Mouse (Mus musculus) monocyte, adult 2 months (primary cell): ENCODE measurements around the gene Ppp1r2.
"Not testable (repeated sequence)": the region's sequence is repeated elsewhere in the genome, so short reads cannot be mapped to it uniquely, and the experiment has no call there.

Source experiments
- DNase-seq, 2 experiments: peaks; one replicate each; pipeline ENCODE4 v3.0.0; 2022; ENCODE audit warnings: low spot score in 2 of 2, low read depth in 1 of 2

The Ppp1r2 gene

DNA sequence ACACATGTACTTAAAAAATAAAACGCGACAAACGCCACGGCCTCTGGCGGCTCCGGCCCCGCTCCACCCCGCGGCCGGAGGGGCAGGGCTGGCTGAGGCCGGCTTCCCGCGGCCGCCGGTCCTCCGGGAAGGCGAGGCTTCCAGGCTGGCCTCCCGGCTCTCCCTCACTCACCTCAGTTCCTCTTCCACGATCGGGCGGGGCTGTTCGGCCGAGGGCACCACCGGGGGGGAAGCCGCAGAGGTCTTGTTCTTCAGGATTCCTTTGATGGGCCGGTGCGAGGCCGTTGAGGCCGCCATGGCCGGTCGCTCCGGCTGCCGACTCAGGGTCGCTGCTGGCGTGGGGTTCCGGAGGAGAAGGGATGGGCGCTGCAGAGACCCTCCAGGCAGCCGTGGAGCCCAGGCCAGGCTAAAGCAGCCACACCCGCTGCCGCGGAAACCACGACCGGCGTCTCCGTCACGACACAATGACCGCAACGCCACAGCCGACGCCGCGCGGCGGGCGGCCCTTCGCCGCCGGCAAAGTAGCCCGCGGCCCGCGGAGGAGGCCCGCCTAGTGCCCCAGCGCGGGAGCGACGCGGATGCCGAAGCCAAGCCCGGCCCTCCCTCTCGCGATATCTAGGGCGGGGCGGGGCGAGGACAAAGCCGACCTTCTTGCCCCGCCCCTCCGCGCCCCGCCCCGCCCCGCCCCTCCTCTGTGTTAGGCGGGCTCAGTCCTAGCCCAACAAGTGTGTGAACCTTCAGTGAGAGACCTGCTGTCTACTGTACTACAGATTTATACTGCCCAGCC lies at the start of gene Ppp1r2:
Gene Ppp1r2, minus strand, starts transcription at position 604 of the 787 bp plus-strand sequence.
- peak; percentile 67 to 83 for DNase-seq

DNA sequence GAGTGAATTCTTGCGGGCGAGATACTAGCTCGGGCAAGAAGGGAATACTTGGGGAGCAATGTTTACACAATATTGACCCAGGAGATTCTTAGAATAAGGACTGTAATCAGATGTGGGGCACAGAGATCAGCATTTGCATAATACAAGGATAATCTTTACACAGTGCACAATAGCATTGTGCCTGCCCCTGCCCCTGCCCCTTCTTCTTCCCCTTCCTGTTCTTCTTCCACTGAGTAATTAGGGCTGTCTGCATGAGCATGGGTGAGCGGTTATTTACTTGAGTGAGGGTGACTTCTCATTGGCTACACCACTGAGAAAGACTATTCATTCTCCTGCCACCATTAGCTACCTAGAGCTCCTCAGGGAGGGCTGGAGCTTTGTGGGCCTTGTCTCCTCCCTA lies 46.4 kb upstream of the Ppp1r2 start:
- DNase-seq = no peak

DNA sequence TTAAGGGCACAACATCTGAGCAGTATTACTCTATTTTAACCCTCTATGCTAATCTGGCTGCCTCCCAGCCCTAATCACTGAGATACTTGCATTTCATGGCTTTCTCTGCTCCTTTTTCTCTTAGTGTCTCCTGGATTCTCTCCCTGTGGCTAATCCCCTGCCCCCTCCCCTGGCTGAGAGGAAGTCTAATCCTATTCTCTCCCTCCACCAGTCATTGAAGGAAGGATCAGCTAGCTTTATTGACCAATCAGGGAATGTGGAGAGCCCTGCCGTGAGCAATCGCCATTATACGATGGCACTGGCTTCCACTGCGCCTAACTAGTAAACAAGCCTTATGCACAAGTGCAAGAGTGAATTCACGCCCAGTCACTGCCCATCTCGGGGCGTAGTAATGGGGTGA lies 45.9 kb upstream of the Ppp1r2 start:
- no peak for DNase-seq

DNA sequence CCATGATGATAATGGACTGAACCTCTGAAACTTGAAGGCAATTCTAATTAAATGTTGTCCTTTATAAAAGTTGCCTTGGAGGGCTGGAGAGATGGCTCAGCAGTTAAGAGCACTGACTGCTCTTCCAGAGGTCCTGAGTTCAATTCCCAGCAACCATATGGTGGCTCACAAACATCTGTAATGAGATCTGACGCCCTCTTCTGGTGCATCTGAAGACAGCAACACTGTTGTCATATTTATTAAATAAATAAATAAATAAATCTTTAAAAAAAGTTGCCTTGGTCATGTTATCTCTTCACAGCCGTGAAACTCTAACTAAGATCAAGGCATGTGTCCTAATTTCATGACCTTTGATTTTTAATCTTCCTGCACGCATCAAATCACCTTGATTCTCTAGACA lies 44.6 kb upstream of the Ppp1r2 start:
- DNase-seq = not testable (repeated sequence)

DNA sequence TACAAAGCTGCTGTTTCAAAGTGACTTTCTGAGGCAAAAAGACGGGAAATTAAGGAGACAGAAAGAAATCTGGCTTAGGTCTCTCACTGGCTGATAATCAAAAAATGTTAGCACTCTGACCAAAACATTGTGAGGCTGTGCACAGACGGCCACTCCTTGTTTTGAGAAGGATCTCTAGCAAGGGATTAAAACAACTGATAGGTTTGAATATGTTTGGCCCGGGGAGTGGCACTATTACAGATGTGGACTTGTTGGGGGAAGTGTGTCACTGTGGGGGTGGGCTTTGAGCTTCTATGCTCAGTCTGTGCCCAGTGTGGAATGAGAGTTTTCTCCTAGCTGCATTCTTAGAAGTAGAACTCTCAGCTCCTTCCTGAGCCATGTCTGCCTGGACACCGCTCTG lies 44.2 kb upstream of the Ppp1r2 start:
- no peak for DNase-seq

DNA sequence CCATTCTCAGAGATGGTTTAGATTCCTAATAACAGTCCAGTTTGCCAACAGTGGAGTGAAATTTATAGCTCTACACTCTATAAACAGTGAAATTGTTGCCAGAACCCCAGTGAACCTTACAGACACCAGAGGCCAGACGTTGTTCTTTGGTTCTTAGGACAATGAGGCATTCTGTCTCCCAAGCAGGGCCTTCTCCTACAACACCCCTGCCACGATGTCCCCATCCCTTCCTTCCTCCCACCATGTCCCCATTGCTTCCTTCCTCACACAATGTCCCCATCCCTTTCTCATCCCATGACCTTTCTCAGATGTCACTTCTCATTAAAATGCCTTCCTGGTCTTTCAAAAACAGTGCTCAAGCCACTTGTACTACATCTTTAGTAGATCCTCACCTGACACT lies 43.3 kb upstream of the Ppp1r2 start:
- no peak for DNase-seq

DNA sequence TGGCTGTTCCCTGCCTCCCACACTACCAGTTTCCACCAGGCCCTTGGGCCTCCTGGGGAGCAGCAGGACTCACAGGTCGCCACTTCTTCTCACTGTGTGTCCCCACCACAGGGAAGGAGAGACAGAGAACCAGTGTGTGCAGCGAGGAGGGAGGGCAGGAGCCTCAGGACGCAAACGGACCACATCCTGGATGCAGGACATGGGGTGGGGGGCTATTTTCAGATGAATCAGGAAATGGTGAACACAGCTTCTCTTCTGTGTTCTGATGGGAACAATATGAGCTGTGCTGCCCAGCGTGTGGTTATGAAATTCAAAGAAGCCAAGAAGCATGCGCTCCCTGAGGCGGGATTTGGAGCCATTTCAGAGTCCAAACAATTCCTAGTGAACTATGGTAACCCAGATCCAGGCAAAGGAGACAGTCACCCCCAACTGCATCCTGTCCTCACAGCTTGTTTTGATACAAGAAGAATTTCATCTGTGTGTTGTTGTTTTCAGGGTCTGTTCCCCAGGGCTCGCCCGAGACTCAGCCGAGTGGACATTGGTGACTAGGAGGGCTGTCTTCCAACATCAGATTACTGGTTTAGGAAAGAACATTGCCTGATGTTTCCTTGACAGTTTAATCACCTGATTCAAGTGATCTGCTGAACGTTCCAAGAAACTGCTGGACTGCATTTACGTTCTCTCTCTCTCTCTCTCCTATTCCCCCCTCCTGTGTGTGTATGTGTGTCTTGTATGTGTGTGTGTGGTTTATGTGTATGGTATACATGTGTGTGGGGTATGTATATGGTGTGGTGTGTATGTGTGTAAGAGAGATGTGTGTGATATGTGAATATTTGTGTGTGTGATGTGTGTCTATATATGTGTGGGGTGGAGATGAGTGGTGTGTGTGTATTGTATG lies 41.4 kb upstream of the Ppp1r2 start:
- not testable (repeated sequence) for DNase-seq

DNA sequence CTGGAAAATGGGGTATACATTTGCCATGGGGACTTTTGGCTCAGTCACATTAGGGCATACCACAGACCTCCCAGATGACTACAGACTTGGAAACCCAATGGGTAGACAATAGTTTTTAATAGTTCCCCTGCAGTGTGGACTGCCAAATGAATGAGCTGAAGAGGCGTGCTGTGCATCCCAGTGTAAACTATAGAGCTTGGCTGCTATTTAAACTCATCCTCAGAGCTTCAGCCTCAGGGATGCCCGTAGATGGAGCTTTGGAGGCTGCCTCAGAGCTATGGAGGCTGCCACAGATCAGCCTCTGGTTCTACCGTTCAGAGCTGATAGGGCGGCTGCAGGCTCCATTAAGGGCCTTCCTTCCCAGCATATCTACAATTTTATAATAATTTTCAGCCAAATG lies 40.2 kb upstream of the Ppp1r2 start:
- no peak for DNase-seq

DNA sequence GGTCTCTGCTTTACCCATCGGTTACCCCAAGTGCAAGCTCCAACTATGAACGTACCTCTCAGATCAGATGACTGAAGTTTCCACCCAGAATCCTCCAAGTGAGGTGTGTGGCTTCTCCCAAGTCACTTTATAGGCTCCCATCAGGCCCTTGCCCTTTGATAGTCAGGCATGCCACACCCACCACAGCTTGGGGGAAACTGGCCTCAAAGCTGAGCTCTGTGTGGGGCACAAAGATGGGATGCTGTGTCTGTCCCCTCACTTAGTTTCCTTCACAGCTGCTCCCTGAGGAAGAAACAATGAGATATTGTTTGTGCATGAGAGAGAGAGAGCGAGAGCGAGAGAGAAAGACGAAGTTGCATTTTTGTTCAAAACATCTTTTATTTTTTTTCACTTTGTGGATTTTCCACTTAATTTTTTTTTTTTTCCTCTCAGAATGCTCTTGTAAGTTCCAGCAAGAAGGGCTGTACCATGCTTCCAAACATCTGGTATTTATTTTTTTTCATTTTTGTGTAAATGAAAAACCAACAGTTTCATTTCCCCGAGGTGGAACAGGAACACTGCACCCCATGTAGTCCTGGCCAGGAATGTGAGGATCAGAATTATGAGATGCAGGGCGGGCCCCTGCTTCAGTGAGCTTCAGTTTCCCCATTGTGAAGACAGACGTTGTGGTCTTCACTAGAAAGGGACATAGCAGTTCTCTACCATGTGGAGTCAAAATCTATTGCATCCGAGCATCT lies 39.6 kb upstream of the Ppp1r2 start, which contains the start of gene Apod:
Gene Apod, minus strand, starts transcription at position 312 of the 737 bp plus-strand sequence.
- DNase-seq = no peak

DNA sequence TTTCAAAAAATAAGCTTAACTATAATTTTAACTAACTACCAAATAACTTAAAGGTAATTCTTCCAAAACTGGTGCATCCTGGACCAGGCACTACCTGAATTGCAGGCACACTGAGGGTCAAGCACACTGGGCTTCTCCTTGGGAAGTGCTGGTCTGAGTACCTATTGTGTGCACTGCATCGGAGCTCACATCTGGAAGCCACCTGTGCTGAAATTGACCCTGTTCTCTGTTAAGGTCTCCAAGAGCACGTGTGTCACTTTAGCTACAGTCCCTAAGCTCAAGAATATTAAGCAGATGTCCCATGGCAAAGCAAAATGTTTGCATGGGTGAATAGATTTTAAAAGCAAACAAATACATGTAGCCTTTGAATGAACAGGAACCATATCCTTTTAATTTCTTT lies 38.5 kb upstream of the Ppp1r2 start:
- DNase-seq = no peak

DNA sequence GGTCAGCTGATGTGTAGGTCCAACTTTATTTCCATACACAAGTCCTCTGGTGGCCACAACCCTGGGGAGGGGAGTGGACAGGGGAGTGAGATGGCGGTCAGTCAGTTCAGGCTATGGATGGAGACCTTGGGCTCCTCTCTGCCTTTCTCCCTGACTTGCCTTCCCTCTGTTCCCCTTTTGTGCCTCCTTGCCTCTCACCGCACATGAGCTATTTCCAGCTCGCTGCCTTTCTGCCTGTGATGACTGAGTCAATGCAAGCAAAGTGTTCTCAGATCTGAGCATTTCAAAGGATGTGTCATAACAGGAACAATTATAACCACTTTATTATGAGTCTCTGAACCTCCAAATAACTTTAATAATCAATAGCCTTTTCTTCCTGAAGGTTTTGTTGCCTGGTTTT lies 37.2 kb upstream of the Ppp1r2 start:
- DNase-seq = no peak

DNA sequence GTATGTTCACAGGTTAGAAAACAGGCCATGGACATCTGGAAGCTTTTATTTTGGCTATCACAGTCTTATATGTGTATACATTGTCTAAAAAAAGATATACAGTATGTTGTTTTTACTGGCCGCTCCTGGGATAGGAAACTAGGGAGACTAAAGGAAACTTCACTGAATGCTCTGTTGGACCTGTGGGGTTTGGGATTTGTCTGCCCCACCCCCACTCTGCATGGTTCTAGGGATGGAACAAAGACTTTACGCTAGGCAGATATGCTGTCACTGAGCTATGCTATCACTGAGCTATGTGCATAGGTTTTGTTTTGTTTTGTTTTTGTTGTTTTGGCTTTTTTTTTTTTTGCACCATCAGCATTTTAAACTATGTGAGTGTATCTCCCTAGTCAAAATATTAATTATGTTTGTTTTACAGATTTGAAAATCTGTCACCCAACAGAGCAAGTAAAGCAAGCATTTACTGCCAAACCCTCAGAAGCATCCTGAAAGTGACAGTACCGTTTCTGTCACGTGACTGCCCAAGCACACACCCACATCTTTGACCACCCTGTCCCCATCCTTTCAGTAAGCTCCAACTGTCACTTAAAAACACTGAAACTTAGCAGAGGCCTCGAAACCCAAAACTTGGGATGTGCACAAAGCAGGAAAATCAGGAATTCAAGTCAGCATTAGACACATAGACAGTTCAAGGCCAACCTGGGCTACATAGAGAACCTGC lies 30.3 kb upstream of the Ppp1r2 start:
- no peak for DNase-seq

DNA sequence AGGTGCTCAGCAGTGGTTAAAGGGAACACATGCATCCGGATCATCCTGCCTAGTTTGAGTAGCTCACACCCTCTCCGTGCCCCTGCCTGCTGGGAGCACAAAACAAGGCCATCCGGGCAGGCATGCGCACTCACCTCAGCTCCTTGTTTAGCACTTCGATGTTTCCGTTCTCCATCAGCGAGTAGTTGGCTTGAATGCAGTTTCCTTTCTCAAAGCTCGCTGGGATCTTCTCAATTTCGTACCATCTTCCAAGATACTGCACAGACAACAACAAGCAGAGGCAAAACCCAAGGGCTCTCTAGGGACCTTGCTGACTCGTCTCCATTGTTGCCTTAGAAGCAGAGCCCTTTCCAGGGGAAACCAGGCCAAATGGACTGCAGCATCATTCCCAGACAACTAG lies 28.2 kb upstream of the Ppp1r2 start:
- no peak for DNase-seq

DNA sequence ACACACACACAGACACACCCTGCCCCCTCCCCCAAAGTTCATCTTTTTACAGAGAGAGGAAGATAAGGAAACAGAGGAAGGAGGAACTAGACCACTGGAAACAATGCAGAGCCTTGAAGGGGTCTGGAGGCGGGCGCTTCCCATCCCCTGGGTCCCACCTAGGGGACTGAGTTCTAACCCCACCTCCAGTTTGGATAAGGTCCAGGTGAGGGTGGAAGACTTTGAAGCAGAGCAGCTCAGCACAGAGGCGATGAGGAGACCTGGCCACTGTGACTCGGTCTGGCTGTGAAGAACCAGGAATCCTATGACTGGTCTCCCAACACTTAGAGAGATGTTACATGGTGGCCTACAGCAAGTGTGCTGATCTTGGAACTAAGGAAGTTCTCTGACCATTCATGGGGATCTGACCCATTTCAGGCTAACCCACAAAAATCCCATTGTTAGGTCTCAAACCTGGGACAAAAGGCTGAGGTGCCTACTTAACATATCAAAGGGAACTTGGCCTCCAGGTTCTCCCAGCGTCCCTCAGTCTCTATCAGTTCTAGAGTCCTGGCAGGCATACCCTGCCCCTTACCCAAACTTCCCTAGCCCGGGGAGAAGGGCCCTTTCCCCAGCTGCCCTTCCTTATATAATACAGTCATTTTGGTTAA lies 25.9 kb upstream of the Ppp1r2 start:
- no peak for DNase-seq

DNA sequence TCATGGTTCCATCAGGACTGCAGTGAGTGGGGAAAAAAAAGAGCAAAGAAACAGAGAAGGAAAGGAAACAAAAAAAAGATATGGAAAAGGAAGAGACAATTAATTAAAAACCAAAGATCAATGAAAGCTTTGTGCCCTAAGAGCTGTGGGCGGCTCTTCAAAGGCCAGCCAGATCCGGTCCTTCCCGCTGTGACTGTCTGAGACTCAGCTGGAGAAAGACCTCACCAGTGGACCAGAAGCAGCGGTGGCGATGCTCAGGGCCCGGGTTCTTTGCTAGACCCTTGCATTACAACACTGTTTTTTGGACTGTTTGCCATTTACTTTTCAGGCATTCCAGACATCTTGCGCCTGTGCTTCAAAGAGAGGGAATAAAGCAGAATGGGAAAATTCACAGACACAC lies 25.4 kb upstream of the Ppp1r2 start:
- no peak for DNase-seq

DNA sequence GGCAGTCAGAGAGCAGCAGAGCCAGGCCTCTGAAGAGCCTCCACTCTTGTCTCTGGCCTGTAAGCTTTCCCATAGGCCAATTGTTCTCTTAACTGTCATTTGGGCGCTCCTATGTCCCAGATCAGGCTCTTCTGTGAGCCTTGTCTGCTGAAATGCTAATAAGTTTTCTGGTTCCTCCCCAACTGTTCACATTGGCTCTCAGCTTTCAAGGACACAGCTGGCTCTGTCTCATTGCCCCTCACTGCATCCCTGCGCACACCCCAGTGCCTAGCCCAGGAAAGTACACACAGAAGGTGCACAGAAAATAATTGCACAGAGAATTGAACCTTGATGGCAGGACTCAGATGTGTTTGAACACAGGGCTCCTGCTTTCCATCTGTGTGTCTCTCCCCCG lies 24.9 kb upstream of the Ppp1r2 start:
- no peak for DNase-seq

DNA sequence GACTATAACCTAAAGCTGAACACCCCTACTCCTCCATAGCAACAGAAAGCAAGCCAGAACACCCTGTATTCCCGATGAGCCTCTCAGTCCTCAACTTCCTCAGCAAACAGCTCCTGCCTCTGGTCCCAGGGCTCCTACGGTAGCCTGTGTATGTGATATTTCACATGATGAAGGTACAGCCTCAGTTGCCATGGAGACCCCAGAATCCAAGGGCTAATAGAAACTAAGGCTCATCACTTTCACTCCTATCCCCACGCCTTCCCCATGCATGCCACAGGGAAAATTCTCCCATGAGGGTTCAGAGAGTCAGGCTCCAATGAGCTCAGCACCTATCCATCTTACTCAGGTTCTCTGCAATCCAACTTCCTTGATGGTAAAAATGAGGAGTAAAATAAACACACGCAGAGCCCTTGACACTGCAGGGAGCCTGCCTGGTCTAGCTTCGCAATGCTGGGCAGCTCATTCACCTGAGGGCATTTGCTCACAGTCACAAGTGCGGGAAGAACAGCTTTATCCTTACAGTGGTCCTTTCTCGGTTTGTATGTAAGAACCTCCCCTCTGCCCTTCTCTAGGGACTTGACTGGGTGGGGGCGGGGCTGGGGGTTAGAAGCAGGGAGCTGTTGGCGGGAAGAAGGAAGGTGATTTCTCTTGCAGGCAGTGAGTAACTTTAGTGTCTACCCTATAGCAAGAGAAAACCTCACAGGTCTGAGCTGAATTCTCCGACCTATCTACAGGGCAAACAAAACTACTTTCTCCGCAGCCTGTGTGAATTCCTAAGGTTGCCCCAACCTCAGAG lies 24.3 kb upstream of the Ppp1r2 start:
- no peak for DNase-seq

DNA sequence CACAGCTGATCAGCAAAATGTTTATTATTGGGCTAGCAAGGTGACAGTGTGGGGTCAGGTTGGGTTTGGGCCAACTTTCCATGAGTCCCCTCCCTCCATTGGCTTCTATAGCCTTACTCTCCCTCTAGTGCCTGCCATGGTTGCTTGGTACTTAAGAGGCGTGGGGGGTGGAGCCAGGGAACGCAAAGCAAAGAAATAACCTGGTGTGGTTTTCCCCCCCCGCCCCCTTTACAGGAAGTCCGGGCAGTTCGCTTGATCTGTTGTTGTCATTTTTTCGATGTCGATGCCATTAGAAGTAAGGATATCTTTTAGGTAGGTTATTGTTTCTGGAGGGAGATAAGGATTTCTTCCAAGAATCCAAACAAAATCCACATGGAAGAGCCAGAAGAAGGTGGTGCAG lies 22.0 kb upstream of the Ppp1r2 start:
- no peak for DNase-seq

DNA sequence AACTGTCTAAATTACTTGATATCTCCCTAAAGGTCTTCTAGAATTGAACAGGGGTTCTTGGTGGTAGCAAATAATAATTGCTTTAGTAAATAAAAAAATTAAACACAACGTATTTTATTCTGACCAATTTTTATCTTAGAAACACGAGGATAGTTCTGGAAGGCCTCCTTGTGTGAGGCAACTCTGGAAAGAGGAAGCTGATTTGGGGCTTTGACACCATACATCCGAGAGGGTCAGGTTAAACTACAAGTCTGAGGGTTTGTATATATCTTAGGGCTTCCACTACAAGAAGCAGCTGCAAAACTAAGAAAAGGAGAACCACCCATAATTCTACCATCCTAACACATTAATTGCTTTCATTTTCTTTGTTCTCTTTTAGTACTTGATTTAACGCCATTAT lies 18.7 kb upstream of the Ppp1r2 start:
- DNase-seq = no peak
